Mouse (Mus musculus) liver (tissue): ENCODE data around the gene Spaca5.

Source experiments
- DNase-seq: peaks from one replicate; pipeline ENCODE4 v3.0.0-alpha.2; 2020; ENCODE audit warnings: mixed read lengths

Spaca5 gene

GRCm38 (mm10) chrX:21068106-21068505 is at the start of gene Spaca5:
Spaca5 (plus strand) TSS chrX:21068406.
- DNase-seq = no peak

- no peak for DNase-seq
These were observed 6.7 kb upstream of the Spaca5 start for GRCm38 (mm10) chrX:21061460-21061859.

- peak; percentile 79 for DNase-seq
These were observed 6.2 kb upstream of the Spaca5 start, which contains the start of gene Zfp182 for GRCm38 (mm10) chrX:21061866-21062543. Zfp182 (minus strand) TSS chrX:21062316.

- DNase-seq = no peak
These were observed 5.7 kb upstream of the Spaca5 start for GRCm38 (mm10) chrX:21062544-21062890.

GRCm38 (mm10) chrX:21088645-21088982 is 20.4 kb downstream of the Spaca5 start:
- no peak for DNase-seq

- DNase-seq = peak; percentile 67
These were observed 21.0 kb downstream of the Spaca5 start, which contains the start of gene Zfp300 for GRCm38 (mm10) chrX:21088983-21089866. Zfp300 (minus strand) TSS chrX:21089527.

GRCm38 (mm10) chrX:21089867-21090239 is 21.6 kb downstream of the Spaca5 start:
- DNase-seq = no peak

- no peak for DNase-seq
These were observed 47.3 kb downstream of the Spaca5 start, which contains the start of gene Ssxa1 for GRCm38 (mm10) chrX:21115520-21115919. Ssxa1 (plus strand) TSS chrX:21115820.
